Mouse (Mus musculus): ENCODE results near the gene Ppil6.
A peak's percentile ranks its signal among the peaks of the same experiment; 100 is the strongest.

The Ppil6 gene

DNA sequence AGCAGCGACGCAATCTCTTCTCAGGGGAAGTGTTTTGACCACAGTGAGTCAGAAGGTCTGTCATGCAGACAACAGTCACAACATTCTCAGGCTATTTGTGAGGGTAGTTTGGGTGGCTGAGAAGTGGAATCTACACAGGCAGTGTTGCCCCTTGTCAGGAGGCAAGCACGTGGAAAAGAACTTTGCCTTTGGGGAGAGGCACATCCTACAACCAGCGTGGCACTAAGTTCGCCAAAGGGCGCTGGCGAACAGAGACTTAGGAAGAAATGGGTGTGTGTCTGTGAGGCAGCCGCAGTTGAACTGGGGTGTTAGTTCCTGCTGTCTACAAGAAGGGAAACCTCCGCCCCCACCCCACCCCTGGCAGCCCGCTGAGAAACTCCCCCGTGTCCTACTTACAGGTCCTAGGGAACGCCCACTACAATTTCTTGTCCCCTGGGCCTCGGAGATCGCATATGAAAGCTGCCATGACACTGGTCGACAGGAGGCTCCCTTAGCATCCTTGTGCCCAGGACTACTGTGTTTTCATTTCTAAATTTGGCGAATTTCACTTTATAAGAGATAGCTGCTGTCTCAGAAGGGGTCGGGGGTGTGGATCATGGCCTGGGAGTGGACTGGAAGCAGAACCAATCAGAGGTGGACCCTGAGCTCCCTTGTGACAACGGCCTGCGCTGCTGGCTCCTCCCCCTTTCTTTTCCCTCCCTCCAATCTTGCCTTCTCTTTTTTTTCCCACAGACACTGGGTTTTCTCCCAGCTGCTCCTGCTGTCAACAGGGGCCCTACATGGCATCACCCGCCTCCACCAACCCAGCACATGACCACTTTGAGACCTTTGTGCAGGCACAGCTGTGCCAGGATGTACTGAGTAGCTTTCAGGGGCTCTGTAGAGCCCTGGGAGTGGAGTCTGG lies 12.7 kb upstream of the Ppil6 start:
- peak; percentile 41 for DNase-seq (ENCODE audit: low spot score)

DNA sequence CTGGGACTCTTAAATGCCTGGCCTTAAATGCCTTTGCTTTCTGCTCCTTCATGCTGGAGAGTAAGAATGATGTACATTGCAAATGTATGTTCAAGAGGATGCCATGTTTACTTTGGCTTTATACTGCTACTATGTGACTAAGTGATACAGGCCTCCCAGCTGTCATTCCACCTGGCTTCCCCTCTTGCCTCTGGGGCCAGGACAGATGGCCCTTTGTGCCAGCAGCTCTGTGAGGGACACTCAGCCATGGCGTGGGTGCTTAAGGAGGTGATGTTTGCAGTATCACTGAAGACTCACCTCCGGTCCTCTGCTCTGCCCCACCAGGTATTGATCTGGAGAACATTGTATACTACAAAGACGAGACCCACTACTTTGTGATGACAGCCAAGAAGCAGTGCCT lies 10.3 kb upstream of the Ppil6 start:
- no peak for DNase-seq (ENCODE audit: low spot score)

DNA sequence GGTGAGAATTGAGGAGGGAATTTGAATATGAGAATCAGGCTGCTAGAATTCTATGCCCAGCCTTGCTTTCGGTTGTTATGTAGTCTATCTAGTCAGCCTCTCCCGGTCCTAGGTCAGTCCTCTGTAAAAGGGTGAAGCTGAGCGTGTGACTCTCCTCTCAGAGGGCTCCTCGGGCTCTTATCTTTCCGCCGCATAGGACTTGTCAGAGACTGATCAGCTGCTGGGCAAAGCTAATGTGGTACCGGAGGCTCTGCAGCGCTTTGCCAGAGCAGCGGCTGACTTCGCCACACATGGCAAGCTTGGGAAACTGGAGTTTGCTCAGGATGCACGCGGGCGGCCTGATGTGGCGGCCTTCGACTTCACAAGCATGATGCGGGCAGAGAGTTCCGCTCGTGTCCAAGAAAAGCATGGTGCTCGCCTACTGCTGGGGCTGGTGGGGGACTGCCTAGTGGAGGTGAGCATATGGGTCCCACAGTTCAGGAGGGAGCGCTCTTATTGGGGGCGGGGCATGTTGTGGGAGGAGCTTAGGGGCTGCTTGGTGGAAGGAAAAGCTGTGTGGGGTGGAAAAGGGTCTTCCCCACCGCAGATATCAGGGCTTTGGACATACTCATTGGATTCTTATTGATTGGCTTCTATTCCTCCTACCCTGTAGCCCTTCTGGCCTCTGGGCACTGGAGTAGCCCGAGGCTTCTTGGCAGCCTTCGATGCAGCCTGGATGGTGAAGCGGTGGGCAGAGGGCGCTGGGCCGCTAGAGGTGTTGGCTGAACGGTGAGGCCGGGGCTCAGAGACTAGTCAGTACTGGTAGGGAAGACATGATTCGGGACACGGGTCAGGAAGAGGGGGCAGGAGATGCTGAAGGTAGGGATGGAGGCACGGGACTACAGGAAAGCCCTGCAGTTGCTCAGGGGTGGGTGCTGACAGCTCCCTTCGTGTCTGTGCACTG lies 9.0 kb upstream of the Ppil6 start:
- DNase-seq (ENCODE audit: low spot score) = no peak

DNA sequence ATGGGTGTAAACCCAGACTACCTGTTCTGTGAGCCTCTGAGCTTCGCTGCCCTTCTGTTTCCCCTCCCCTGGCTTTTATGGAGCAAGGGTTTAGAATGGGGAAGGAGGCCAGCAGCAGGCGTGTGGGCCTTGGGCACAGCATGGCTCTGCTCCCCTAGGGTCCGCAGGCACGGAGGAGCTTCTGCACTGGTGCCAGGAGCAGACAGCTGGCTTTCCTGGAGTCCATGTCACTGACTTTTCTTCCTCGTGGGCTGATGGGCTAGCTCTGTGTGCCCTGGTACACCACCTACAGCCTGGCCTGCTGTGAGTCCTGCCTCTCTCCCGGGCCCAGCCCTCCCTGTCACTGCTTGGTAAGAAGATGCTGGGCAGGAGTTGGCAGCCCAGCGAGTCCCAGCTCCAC lies 7.8 kb upstream of the Ppil6 start:
- no peak for DNase-seq (ENCODE audit: low spot score)

DNA sequence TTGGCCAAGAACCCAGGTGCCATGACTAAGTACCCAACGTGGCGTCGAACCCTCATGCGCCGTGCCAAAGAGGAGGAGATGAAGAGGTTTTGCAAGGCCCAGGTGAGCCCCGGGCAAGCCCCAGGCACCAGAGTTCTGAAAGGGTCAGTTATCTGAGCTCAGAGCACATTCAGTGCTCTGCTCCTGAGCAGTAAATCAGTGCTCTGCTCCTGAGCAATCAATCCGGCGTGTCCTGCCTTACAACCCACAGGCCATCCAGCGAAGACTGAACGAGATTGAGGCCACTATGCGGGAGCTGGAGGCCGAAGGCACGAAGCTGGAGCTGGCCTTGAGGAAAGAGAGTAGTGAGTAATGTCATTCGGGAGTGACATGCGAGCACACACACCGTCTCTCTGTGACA lies 4.5 kb upstream of the Ppil6 start:
- DNase-seq (ENCODE audit: low spot score) = no peak

DNA sequence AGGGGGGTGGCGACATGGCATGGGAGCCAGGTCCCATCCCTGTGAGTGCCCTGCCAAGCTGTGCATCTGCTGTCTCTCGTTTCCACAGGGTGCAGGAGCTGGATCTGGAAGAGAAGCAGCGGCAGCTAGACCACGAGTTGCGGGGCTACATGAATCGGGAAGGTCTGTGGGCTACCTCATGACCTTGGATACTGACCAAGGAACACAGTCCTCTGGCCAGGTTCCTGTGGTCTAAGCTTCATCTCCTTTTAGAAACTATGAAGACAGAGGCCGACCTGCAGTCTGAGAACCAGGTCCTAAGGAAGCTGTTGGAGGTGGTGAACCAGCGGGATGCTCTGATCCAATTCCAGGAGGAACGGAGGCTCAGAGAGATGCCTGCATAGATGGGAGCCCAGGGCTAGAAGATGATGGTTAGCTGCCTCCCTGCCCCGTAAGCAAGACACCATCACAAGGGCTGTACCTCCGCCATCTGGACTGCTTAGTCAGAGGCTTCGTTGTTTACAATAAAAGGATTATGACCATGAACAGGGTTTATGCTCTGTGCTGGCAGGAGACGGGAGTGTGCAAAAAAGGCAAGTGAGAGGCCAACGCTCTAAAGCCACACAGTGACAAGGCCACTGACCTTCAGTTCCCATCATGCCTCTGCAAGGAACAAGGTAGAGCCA lies 3.6 kb upstream of the Ppil6 start:
- no peak for DNase-seq (ENCODE audit: low spot score)

DNA sequence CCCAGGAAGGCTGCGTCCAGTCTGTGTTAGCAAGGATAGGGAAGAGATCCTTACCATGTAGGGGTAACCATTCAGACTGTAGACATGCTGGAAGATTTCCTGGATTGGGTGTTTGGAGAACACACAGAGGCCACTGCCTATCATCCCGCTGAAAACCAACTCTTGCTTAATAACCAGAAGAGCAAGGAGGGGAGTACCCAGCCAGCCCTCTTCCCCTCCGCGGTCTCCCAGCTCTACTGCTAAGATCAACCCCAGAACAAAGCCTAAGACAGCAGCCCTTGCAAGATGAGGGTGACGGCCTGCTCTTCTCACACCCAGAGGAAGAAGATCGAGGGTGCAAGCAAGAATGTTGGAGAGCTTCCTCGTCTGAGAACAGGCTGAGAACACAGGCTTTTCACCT lies 1.4 kb upstream of the Ppil6 start:
- no peak for DNase-seq (ENCODE audit: low spot score)

DNA sequence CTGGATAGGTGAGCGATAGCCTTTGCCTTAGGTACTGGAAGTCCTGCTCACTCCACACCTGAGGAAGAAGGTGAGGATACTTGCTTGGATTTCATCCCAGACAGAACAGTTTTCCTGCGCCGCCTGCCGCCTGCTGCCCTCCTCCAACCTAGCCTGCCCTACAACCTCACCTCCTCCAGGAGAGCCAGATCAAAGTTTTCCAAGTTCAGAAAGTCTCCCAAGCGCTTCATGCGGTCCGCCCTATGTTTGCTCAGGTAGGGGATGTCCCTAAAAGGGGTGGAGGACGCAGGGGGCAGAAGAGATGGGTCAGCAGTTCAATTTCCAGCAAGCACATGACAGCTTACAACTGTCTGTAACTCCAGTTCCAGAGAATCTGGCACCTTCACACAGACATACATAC lies 945 bp upstream of the Ppil6 start:
- no peak for DNase-seq (ENCODE audit: low spot score)

DNA sequence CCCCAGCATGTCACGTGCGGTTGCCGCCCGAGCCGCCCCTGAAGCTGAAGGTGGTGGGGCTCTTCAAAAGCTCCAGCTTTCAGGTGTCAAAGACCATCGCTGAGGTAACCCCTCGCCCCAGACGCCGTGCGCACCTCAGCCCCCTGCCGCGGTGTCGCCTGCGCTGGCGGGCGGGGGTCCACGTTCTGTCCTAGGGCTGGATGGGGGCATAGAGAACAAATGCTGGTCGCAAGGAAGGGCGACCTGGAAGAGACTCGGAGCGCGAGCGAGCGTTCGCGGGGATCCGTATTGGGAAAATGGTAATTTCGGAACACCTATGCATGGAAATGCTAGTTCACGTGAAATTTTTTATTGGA lies 257 bp downstream of the Ppil6 start:
- DNase-seq (ENCODE audit: low spot score) = no peak

DNA sequence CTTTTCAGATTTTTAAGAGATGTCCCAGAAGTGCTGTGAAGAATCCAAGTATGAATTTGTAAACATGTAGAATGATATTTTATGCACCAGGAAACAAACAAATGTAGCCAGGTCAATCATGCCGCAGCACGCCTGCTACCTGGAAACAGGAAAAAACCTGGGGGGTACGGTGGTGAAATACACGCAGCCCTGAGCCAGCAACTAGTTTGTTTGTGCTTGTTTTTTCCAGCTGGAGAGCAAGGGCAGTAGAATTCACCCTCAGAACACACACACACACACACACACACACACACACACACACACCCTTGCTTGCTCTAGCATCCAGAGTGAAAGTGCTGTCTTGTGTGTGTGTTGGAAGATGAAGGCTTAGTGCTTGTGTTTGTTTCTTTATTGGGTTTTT lies 872 bp downstream of the Ppil6 start:
- no peak for DNase-seq (ENCODE audit: low spot score)

DNA sequence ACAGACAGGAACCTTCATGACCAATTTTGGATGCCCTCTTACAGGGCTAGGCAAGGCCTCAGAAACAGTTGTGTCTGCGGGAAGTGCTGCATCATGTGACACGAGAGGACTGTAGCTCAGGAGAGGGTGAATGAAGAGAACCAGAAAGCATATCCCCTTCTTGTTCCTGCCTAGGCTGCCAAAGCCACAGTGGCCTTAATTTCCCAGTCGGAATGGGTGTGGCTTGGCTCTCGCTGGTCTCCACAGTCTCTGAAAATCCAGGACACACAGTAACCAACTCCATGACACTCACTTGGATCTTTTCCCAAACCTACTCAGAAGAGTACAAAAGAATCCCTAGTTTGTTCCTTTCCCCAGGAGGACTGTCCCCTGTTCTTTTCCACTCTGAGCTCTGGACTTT lies 10.7 kb downstream of the Ppil6 start:
- DNase-seq (ENCODE audit: low spot score) = no peak

DNA sequence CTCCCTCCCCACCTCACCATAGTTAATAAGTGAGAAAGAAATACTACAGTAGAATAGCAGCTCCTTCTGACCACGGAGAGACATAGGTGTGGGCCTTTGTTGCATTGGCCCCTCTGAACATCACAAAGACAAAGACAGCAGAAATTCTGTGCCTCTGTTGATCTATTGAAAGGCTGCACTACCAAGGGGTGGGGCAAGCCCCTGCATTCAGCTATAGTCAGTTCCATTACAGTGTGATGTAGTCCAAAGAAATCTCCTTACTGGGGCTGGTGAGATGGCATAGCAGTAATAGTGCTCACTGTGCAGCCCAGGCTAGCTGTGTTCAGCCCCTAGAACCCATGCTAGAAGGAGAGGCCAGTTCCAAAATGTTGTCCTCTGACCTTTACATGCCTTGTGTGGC lies 14.8 kb downstream of the Ppil6 start:
- no peak for DNase-seq (ENCODE audit: low spot score)

DNA sequence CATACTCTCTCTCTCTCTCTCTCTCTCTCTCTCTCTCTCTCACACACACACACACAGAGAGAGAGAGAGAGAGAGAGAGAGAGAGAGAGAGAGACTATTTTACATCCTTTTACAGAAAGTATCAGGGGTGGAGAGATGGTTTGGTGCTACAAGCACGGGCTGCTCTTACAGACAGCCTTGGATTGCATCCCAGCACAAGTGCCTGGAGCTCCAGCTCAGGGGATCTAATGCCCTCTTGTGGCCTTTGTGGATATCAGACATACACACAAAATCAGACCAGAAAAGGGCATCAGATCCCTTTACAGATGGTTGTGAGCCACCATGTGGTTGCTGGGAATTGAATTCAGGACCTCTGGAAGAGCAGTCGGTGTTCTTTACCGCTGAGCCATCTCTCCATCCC lies 15.2 kb downstream of the Ppil6 start:
- peak; percentile 37 for DNase-seq (ENCODE audit: low spot score)

DNA sequence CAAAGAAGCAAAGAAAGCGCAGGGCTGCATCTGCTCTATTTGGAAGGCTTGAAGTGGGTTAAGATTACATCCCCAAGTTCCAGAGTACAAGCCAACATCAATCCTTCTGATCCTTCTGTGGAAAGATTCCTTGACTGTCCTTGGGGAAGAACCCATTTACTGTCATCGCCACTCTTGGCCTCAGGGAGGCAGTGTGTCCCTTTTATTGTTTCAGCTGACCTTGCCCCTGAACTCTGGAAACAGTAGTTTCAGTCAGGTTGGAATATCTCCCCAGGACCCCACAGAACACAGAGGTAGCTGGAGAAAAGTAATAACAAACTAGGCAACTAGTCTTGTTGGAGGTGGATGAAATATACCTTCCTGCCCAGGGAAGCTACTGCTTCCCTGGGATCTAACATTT lies 18.9 kb downstream of the Ppil6 start:
- DNase-seq (ENCODE audit: low spot score) = no peak

DNA sequence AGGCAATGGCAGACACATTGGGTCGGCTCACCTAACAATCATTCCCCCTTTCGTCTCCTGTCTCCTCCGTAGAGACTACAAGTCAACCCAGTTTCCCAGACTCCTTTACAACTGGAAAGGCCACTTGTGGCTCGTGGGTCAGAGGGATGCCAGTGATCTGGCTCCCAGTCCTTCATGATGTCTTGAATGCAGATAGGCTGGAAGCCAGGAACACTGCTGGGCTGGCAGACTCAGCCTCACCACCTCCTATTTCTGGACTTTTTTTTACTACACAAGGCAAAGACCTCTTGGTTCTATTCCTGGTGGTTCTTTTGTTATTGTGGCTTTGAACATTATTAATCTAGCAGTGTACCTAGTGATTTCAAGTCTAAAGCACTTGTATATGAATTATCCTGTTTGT lies 24.1 kb downstream of the Ppil6 start:
- no peak for DNase-seq (ENCODE audit: low spot score)

DNA sequence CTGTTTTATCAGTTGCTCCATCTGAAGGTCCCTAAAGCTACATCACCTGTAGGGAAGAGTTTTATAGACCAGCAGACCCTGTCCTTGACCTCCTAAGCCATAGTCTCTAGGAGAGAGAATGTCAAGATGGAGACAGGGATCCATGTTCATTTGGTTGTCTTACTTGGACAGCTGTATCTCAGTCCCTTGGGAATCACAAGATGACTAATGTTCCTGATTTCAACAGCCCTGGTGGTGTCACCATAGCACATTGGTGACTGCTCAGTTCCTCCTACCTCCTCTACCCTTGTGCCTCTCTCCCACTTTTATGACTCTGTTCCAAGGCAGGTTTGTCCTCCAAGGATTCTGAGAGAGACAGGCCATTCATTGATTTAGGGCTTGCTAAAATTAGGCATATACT lies 24.7 kb downstream of the Ppil6 start:
- DNase-seq (ENCODE audit: low spot score) = no peak

DNA sequence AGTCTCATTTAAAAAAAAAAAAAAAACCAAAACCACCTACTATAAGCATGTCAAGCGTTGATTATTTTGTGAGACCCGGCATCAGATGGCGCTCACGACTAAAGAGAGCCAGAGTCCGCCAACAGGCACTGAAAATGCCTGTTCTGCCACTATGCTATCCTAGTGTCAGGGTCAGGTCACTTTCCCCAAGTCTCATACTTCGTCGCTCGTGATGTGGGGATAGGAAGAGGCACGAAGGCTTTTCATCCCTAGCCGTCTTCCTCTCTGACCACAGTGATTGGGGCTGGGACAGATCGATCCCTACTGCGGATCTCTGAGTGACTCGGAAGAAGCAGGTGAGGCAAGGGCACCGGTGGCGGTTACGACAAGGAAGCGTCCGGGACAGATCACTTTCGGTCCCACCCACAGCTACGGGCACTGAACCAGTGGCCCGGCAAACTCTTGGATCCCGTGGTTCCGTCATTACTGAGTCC lies 28.3 kb downstream of the Ppil6 start:
- DNase-seq (ENCODE audit: low spot score) = peak; percentile 50

DNA sequence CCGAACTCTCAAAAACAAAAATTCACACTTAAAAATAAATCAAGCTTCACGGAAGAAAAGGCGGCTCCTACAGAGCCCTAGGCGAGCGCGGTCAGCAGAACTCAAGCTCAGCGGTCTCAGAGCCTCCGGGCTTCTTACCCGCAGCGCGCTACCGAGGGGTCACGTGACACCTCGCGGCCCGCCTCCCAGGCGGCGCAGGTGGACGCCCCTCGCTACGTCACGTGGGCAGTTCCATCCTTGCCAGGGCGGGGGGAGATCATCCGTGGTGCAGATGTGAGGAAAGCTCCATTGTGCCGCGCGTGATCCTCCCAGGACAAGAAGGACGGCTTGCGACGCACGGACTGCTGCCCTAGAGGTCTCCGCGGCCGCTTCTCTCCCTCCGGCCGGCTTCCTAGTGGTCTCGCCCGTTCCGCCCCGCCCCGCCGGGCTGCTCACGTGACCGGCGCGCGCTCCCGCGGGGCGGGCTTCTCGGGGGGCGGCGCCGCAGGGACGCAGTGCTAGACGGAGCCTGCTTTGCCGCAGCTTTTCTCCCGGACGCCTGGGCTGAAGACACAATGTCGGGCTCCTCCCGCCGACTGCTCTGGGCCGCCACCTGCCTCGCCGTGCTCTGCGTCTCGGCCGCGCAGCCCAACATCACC lies 28.9 kb downstream of the Ppil6 start, which contains the start of gene Cd164:
Cd164 (plus strand) TSS at position 434 of the 638 bp plus-strand sequence.
- DNase-seq (ENCODE audit: low spot score) = peak; percentile 90

DNA sequence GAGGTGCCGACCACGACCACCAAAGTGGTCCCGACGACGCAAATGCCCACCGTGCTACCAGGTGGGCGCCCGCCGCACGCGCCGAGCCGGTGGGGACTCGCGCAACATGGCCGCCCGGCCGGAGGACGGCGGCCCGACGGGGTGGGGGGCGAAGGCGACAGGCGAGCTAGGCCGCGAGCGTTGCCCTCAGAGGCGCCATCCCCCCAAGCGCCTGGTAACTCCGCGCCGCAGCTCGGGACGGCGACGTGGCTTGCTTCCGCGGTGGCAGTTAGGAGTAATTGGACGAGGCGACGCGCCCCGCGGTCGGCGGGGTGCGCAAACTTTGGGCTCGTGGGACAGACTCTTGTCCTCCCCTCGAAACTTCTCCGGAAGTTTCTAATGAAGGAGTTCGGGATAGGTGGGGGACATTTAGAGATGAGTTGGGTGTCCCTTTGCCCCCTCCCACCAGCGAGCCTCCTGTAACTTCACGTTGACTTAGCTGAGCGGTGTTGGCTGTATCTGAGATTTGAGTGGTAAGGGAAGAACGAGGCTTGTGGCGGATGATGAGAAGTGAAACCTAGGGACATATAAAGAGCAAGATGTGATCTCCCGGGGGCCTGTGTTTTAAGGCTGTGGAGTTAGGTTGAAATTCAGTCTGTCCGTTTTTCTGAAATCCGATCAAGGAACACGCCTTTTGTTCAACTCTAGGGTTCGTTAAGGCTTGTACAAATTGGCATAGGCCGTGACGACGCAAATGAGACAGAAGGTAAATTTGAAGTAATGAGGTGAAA lies 29.6 kb downstream of the Ppil6 start:
- peak; percentile 57 for DNase-seq (ENCODE audit: low spot score)

DNA sequence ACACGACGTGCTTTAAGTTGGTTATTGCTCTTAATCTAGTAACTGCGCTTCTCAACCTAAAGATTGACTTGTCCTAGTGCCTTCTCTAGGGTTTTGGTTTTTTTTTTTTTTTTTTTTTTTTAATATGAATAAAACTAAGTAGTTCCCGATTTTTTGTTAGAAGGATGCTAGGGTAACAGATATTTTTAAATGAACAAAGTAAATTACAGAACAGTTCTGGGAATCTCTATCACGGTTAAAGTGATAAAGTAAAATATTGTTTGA lies 30.1 kb downstream of the Ppil6 start:
- DNase-seq (ENCODE audit: low spot score) = no peak

DNA sequence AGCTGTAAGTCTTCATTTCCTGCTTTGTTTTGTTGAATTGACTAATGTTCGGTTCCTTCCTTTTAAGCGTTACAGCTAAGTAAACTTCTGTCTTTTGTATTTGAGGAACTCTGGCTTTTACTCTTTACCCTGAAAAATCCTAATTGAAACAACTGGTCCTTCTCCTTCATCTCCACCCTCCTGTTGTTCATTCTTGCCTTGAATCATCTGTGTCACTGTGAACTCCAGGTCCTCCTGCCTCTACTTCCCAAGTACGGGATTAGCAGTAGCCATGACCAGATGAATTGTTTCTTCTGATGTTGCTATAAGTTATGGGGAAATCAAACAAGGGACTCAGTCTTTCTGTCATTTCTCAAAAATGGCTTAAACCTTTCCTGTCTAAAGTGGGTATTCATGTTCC lies 33.1 kb downstream of the Ppil6 start:
- DNase-seq (ENCODE audit: low spot score) = no peak
